Mouse (Mus musculus) small intestine, adult 2 months (tissue): ENCODE results near the gene Ankrd13d. TPM values are rescaled to one million over a fixed set of nuclear protein-coding genes. Genes with fewer than 3 reads are reported as not detected.
A peak's percentile ranks its signal among the peaks of the same experiment; 100 is the strongest.

ENCODE experiments used
- H3K27ac ChIP-seq: fragments of 200-500 bp; 2 replicates; pipeline ENCODE4 v1.5.1; 2012; ENCODE audit warnings: low read depth, low read length, control low read depth, inconsistent platforms; ENCODE audit not compliant: insufficient read depth
- H3K27me3 ChIP-seq: fragments of 200-500 bp; 2 replicates; pipeline ENCODE4 v1.6.1; 2012; ENCODE audit warnings: mild to moderate bottlenecking, moderate library complexity, low read length, inconsistent platforms; ENCODE audit not compliant: control insufficient read depth, insufficient read depth
- H3K36me3 ChIP-seq: fragments of 200-500 bp; 2 replicates; pipeline ENCODE4 v1.6.1; 2012; ENCODE audit warnings: mild to moderate bottlenecking, low read length, control low read depth, inconsistent platforms; ENCODE audit not compliant: control insufficient read depth, insufficient read depth
- H3K4me1 ChIP-seq: fragments of 200-500 bp; 2 replicates; pipeline ENCODE4 v1.6.1; 2012; ENCODE audit warnings: low read length, inconsistent platforms, mixed read lengths; ENCODE audit not compliant: control insufficient read depth, insufficient read depth, insufficient read length
- H3K4me3 ChIP-seq: fragments of 200-500 bp; 2 replicates; pipeline ENCODE4 v1.5.1; 2012; ENCODE audit warnings: low read depth, mild to moderate bottlenecking, control low read depth, inconsistent platforms, low read length, moderate library complexity
- CTCF ChIP-seq: fragments of 200-500 bp; IDR thresholded peaks from 2 replicates; pipeline ENCODE4 v1.5.1; 2012; ENCODE audit warnings: low read depth, mild to moderate bottlenecking, control low read depth, inconsistent platforms, low read length, moderate library complexity, mixed read lengths; ENCODE audit not compliant: insufficient replicate concordance, insufficient read length; ENCODE audit errors: extremely low read depth
- POLR2A ChIP-seq: fragments of 200-500 bp; IDR thresholded peaks from 2 replicates; pipeline ENCODE4 v1.6.1; 2012; ENCODE audit warnings: low read depth, mild to moderate bottlenecking, control low read depth, inconsistent platforms, low read length, moderate library complexity
- WGBS: fragments of 180-500 bp; shearing (Covaris S2); methylation state at CpG from one replicate; pipeline ENCODE4 v1.1.7; 2018; 5-methylcytosine and 5-hydroxymethylcytosine counted together
- polyA plus RNA-seq: library from polyadenylated mRNA; depleted of rRNA; stranded (reverse); fragments of >200 nt; gene quantifications from 2 replicates; pipeline ENCODE4 v1.2.3, GENCODE M21; 2012; rRNA removed

Gene Ankrd13d
- polyA plus RNA-seq, 1 experiment: 1.1 TPM

- no peak overlapping the region for H3K4me3 ChIP-seq
- 30% methylated on average over 14 of the region's 14 CpGs for WGBS
- no peaks in the 10 kb centered on the region for H3K36me3 ChIP-seq
- TF ChIP-seq POLR2A (no peak), CTCF (no peak)
- no peaks in the 10 kb centered on the region for H3K27me3 ChIP-seq
- H3K27ac ChIP-seq: peak overlapping the region; percentile 22; the same call in 1 of the 2 replicates
- peaks cover 10% of the 10 kb centered on the region for H3K4me1 ChIP-seq
Measured at GRCm38 (mm10) chr19:4220957-4221743, 61.8 kb downstream of the Ankrd13d start.

- Histone ChIP-seq H3K4me3 (no peak overlapping the region), H3K27ac (no peak overlapping the region), H3K4me1 (peaks cover 10% of the 10 kb centered on the region), H3K36me3 (no peaks in the 10 kb centered on the region), H3K27me3 (0 out of 2 replicates have a peak, but pooled peaks cover 2% of the 10 kb centered on the region)
- no peak for TF ChIP-seq CTCF
- WGBS: 29% methylated on average over 4 of the region's 4 CpGs
Measured at GRCm38 (mm10) chr19:4220416-4220815, 62.5 kb downstream of the Ankrd13d start.

Other genes with a start within 250 kb of the Ankrd13d start
- gene Gstp1, start 245.2 kb downstream of the Ankrd13d start, polyA plus RNA-seq: 798 and 1,214 TPM in 2 replicates
- 231 and 289 TPM in 2 replicates for gene Gstp2, start 237.1 kb downstream of the Ankrd13d start, polyA plus RNA-seq
- 11.8 and 15.0 TPM in 2 replicates for gene Gstp3, start 223.6 kb downstream of the Ankrd13d start, polyA plus RNA-seq
- gene Cabp2, start 201.6 kb downstream of the Ankrd13d start, polyA plus RNA-seq: 24.8 TPM in 1 of 2 replicates, not detected in the other
- 186 and 366 TPM in 2 replicates for gene Cdk2ap2, start 186.0 kb downstream of the Ankrd13d start, polyA plus RNA-seq
- gene Pitpnm1, start 183.1 kb downstream of the Ankrd13d start, polyA plus RNA-seq: 108 and 197 TPM in 2 replicates
- gene Aip, start 157.3 kb downstream of the Ankrd13d start, polyA plus RNA-seq: 41.3 and 59.8 TPM in 2 replicates
- 0.06 TPM in 1 of 2 replicates, not detected in the other for gene Gpr152, start 143.3 kb downstream of the Ankrd13d start, polyA plus RNA-seq
- gene Cabp4, start 139.1 kb downstream of the Ankrd13d start, polyA plus RNA-seq: 0.25 and 0.42 TPM in 2 replicates
- 264 and 493 TPM in 2 replicates for gene Coro1b, start 134.5 kb downstream of the Ankrd13d start, polyA plus RNA-seq
- gene Ptprcap, start 129.5 kb downstream of the Ankrd13d start, polyA plus RNA-seq: 95.3 and 169 TPM in 2 replicates
- 37.9 and 42.5 TPM in 2 replicates for gene Rps6kb2, start 119.8 kb downstream of the Ankrd13d start, polyA plus RNA-seq
- gene Carns1, start 107.7 kb downstream of the Ankrd13d start, polyA plus RNA-seq: 3.7 and 4.4 TPM in 2 replicates
- 15.3 and 21.9 TPM in 2 replicates for gene Tbc1d10c, start 91.9 kb downstream of the Ankrd13d start, polyA plus RNA-seq
- gene Ppp1ca, start 91.1 kb downstream of the Ankrd13d start, polyA plus RNA-seq: 142 and 258 TPM in 2 replicates
- gene Rad9a, start 81.5 kb downstream of the Ankrd13d start, polyA plus RNA-seq: 8.2 and 12.2 TPM in 2 replicates
- 10.1 and 12.4 TPM in 2 replicates for gene Clcf1, start 68.9 kb downstream of the Ankrd13d start, polyA plus RNA-seq
- gene AC109138.7, start 68.8 kb downstream of the Ankrd13d start, polyA plus RNA-seq: not detected in 2 replicates
- gene Pold4, start 51.2 kb downstream of the Ankrd13d start, polyA plus RNA-seq: 46.4 and 118 TPM in 2 replicates
- gene Ssh3, start 14.0 kb downstream of the Ankrd13d start, polyA plus RNA-seq: 72.2 and 105 TPM in 2 replicates
- gene Grk2, start 23.1 kb upstream of the Ankrd13d start, polyA plus RNA-seq: 64.0 and 128 TPM in 2 replicates
- 37.8 and 100 TPM in 2 replicates for gene Kdm2a, start 115.1 kb upstream of the Ankrd13d start, polyA plus RNA-seq
- gene Rhod, start 156.3 kb upstream of the Ankrd13d start, polyA plus RNA-seq: 56.0 and 168 TPM in 2 replicates
- gene Syt12, start 194.3 kb upstream of the Ankrd13d start, polyA plus RNA-seq: 9.3 and 41.8 TPM in 2 replicates
- gene 2010003K11Rik, start 215.4 kb upstream of the Ankrd13d start, polyA plus RNA-seq: 84.7 and 128 TPM in 2 replicates
- gene Pcx, start 227.3 kb upstream of the Ankrd13d start, polyA plus RNA-seq: 31.3 and 44.9 TPM in 2 replicates